Comparison of ENCODE assay signal across 28 mouse cellular contexts in genomic region chr16:29834669-29835068, GRCm38 (mm10).
DNase-seq lines count a peak whose midpoint lies in the region; ATAC-seq and TF ChIP-seq lines count a peak whose summit lies in the region.
"Had no signal": no experiment of that assay in that cellular context is flagged by ENCODE, and none has a peak within 500 bp of the region (broad histone marks: within the 10 kb centered on the region; RNA-seq: fewer than 3 reads in every experiment).

No protein-coding gene starts in this region.

- H3K27me3 ChIP-seq in splenic B cell, adult 2 months (ENCODE audit: control insufficient read depth, insufficient read depth, low read length, poor library complexity, severe bottlenecking) = no peaks in the 10 kb centered on the region
- H3K27me3 ChIP-seq in midbrain, embryonic 11.5 days (ENCODE audit: control insufficient read depth, insufficient read depth, low read length) = peaks cover 23% of the 10 kb centered on the region
- H3K27me3 ChIP-seq: heart, embryonic 15.5 days; intestine, embryonic 15.5 days; Patski had no signal

- DNase-seq in layer of hippocampus, adult 2 months (ENCODE audit: low spot score in 2 of 2) = no peak
- DNase-seq in layer of hippocampus, postnatal 36 days = no peak
- peak; percentile 78 for DNase-seq in CD4-positive, CD25-positive, alpha-beta regulatory T cell, adult 2 months (ENCODE audit: low read depth, low spot score)
- peak; percentile 48 for DNase-seq in T-cell, adult 2 months (ENCODE audit: low spot score)
- DNase-seq in splenic B cell, adult 2 months (ENCODE audit: low read depth, low spot score) = peak; percentile 54
- no peak for DNase-seq in midbrain, embryonic 11.5 days (ENCODE audit: low spot score, missing footprints)
- no peak for DNase-seq in thymus, postnatal 10 days (ENCODE audit: low spot score in 2 of 2)
- DNase-seq: adrenal gland, adult 8-10 months; cerebellum, adult 11-12 months; cerebellum, postnatal 10 days; gastrocnemius, postnatal 36 days; heart, adult 2 months; heart, postnatal 36 days; kidney, adult 8-10 months; kidney, postnatal 14 days; liver; lung, postnatal 10 days; right cerebral cortex, postnatal 25 days; spleen, adult 18-20 months; thymus, postnatal 25 days had no signal

- H3K36me3 ChIP-seq in splenic B cell, adult 2 months (ENCODE audit: control insufficient read depth, insufficient read depth, low read length, poor library complexity, severe bottlenecking) = no peaks in the 10 kb centered on the region
- H3K36me3 ChIP-seq in midbrain, embryonic 11.5 days (ENCODE audit: control insufficient read depth, insufficient read depth, low read length) = no peaks in the 10 kb centered on the region
- H3K36me3 ChIP-seq: embryonic facial prominence, embryonic 12.5 days; forebrain, embryonic 12.5 days; heart, embryonic 15.5 days; intestine, embryonic 15.5 days; limb, embryonic 10.5 days; midbrain, embryonic 12.5 days had no signal

- no peak overlapping the region for H3K4me2 ChIP-seq in midbrain, embryonic 11.5 days
- H3K4me2 ChIP-seq: embryonic facial prominence, embryonic 12.5 days; forebrain, embryonic 12.5 days; heart, embryonic 15.5 days; hindbrain, embryonic 14.5 days; intestine, embryonic 15.5 days; midbrain, embryonic 12.5 days had no signal

- peaks cover 20% of the 10 kb centered on the region for H3K4me1 ChIP-seq in midbrain, embryonic 11.5 days (ENCODE audit: control insufficient read depth, insufficient read depth, low read length)

- no peak overlapping the region for H3K4me3 ChIP-seq in layer of hippocampus, adult 2 months
- no peak overlapping the region for H3K4me3 ChIP-seq in midbrain, embryonic 11.5 days (ENCODE audit: low read depth, low read length)
- H3K4me3 ChIP-seq: embryonic facial prominence, embryonic 12.5 days; forebrain, embryonic 12.5 days; heart, adult 2 months; heart, embryonic 15.5 days; intestine, embryonic 15.5 days; limb, embryonic 10.5 days; midbrain, embryonic 12.5 days had no signal

- WGBS in midbrain, embryonic 11.5 days = 33% methylated on average over 6 of the region's 6 CpGs

- TF ChIP-seq CTCF in layer of hippocampus, adult 2 months (conservative IDR thresholded peaks at IDR 0.05) = no peak

- ATAC-seq in midbrain, embryonic 11.5 days (ENCODE audit: low FRiP score) = no peak
- ATAC-seq: Patski had no signal

- H3K9me3 ChIP-seq in midbrain, embryonic 11.5 days (ENCODE audit: control insufficient read depth, low read length) = no peaks in the 10 kb centered on the region
- H3K9me3 ChIP-seq: embryonic facial prominence, embryonic 12.5 days; forebrain, embryonic 12.5 days; heart, embryonic 15.5 days; intestine, embryonic 15.5 days; limb, embryonic 10.5 days; midbrain, embryonic 12.5 days had no signal

- H3K27ac ChIP-seq in layer of hippocampus, adult 2 months = peak overlapping the region; percentile 28; the same call in 1 of the 2 replicates
- no peak overlapping the region for H3K27ac ChIP-seq in midbrain, embryonic 11.5 days (ENCODE audit: low read depth, low read length)
- H3K27ac ChIP-seq: embryonic facial prominence, embryonic 12.5 days; forebrain, embryonic 12.5 days; heart, adult 2 months; heart, embryonic 15.5 days; hindbrain, embryonic 14.5 days; intestine, embryonic 15.5 days; limb, embryonic 10.5 days; midbrain, embryonic 12.5 days had no signal

- no peak overlapping the region for H3K9ac ChIP-seq in midbrain, embryonic 11.5 days (ENCODE audit: low read length)
- H3K9ac ChIP-seq: embryonic facial prominence, embryonic 12.5 days; forebrain, embryonic 12.5 days; heart, embryonic 15.5 days; hindbrain, embryonic 14.5 days; intestine, embryonic 15.5 days; midbrain, embryonic 12.5 days had no signal

Comparison
In these comparisons a context has a peak if more than half of its experiments do, and no peak if none do; other contexts are left out.
1. DNase-seq: peak in CD4-positive, CD25-positive, alpha-beta regulatory T cell, adult 2 months (single experiment), T-cell, adult 2 months (single experiment) and splenic B cell, adult 2 months (single experiment); none in layer of hippocampus, adult 2 months (0 of 2), layer of hippocampus, postnatal 36 days (0 of 2), midbrain, embryonic 11.5 days (single experiment) and thymus, postnatal 10 days (0 of 2).